Mouse (Mus musculus): ENCODE measurements around the gene Hist1h2bb. TPM values are rescaled to one million over a fixed set of nuclear protein-coding genes. Genes with fewer than 3 reads are reported as not detected.

Gene Hist1h2bb
- polyA plus RNA-seq, 1 experiment, result not detected

GRCm38 (mm10) chr13:23724239-23724638 lies 22.3 kb upstream of the Hist1h2bb start:
- 89% methylated on average over 4 of the region's 4 CpGs for whole genome bisulfite sequencing

DNA sequence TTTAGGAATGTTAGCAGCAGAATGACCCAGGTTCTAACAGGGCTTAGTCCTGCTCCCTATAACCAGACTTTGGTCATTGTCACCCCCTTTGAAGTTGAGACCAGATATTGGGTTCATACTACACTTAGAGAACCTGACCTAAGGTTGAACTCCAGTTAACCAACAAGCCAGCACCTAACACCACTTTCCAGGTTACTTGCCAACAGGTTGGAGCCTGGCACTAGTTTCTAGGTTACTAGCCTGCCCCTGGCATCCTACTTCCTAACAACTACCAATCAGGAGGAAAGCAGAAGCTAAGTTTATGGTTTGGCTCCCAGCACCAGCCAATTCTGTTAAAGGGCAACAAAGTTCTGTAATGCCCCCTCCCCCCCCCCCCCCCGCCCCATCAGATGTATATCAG lies 21.3 kb upstream of the Hist1h2bb start:
- 59% methylated on average over 1 of the region's 1 CpGs for WGBS
- no peak overlapping the region for H3K27ac ChIP-seq (ENCODE audit: insufficient read depth, low read depth, low read length)
- H3K4me1 ChIP-seq (ENCODE audit: control insufficient read depth, insufficient read depth, low read length), result no peaks in the 10 kb centered on the region
- no peak overlapping the region for H3K4me3 ChIP-seq (ENCODE audit: insufficient read depth, low read depth, low read length)
- TF ChIP-seq POLR2A (IDR thresholded peaks at IDR 0.05; ENCODE audit: insufficient read depth, low read depth, low read length), result no peak

More at GRCm38 (mm10) chr13:23724239-23724638, 22.3 kb upstream of the Hist1h2bb start:
- no peak for TF ChIP-seq POLR2A (IDR thresholded peaks at IDR 0.05; ENCODE audit: insufficient read depth, low read depth, low read length)
- no peak for TF ChIP-seq CTCF (IDR thresholded peaks at IDR 0.05; ENCODE audit: insufficient read depth, low read depth, low read length)
- Histone ChIP-seq H3K4me1 (ENCODE audit: control insufficient read depth, insufficient read depth, low read length) (no peaks in the 10 kb centered on the region), H3K27ac (ENCODE audit: insufficient read depth, low read depth, low read length) (no peak overlapping the region), H3K4me3 (ENCODE audit: insufficient read depth, low read depth, low read length) (no peak overlapping the region)

DNA sequence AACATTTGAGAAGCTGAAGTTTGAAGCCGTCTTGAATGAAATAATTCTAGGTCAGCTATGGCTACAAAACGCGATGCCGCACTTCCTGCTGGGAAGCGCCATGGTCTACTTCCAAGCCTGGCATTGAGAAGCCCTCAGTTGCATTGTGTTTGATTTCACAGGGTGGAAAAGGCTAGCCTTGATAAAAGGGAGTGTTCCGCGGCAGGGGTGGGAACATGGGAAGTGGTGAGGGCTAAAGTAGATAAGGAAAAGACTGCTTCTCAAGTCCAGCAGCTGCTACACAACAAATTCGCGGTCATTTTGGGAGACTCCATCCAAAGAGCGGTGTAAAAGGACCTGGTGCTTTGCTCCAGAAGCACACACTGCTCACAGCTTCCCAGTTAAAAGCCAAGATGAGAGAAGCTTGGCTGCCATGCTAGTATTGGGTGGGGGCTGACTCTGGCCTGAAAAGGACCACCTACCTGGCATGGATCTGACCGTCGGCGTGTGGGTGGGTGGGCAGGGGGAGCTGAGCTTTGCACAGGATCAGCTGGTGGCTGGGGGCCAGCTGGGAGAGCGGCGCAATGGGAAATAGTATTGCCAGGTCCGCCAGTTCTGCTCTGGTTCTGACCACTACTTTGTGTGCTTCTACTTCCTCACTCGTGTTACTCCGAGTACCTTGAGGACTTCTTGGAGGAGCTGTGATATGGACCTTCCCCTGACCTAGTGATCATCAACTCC lies 17.9 kb upstream of the Hist1h2bb start:
- H3K4me3 ChIP-seq (ENCODE audit: insufficient read depth, low read depth, low read length), result no peak overlapping the region
- TF ChIP-seq CTCF (IDR thresholded peaks at IDR 0.05; ENCODE audit: insufficient read depth, low read depth, low read length) (no peak), POLR2A (IDR thresholded peaks at IDR 0.05; ENCODE audit: insufficient read depth, low read depth, low read length) (no peak)
- H3K4me1 ChIP-seq (ENCODE audit: control insufficient read depth, insufficient read depth, low read length), result no peaks in the 10 kb centered on the region
- H3K27ac ChIP-seq (ENCODE audit: insufficient read depth, low read depth, low read length), result no peak overlapping the region
- WGBS, result 83% methylated on average over 18 of the region's 18 CpGs

- no peak for TF ChIP-seq POLR2A (IDR thresholded peaks at IDR 0.05; ENCODE audit: insufficient read depth, low read depth, low read length)
- TF ChIP-seq CTCF (IDR thresholded peaks at IDR 0.05; ENCODE audit: insufficient read depth, low read depth, low read length), result no peak
- Histone ChIP-seq H3K27ac (ENCODE audit: insufficient read depth, low read depth, low read length) (no peak overlapping the region), H3K4me1 (ENCODE audit: control insufficient read depth, insufficient read depth, low read length) (no peaks in the 10 kb centered on the region), H3K4me3 (ENCODE audit: insufficient read depth, low read depth, low read length) (no peak overlapping the region)
- WGBS, result 71% methylated on average over 9 of the region's 9 CpGs
These were observed 17.4 kb upstream of the Hist1h2bb start for GRCm38 (mm10) chr13:23729192-23729525.

DNA sequence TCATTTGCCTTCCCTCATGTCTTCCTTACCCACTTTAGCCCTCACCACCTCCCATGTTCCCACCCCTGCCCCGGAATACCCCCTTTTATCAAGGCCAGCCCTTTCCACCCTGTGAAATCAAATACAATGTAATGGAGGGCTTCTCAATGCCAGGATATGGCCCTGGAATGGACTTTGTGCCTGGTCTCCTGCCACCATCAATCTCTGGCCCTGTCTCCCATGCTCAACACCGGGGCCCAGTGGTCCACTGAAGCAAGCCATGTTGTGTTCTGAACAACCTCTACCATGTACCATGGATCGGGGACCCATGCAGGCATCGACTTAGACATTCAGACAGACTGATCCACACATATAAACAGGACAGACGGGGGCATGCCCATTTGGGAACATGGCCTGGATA lies 16.8 kb upstream of the Hist1h2bb start:
- WGBS, result 95% methylated on average over 5 of the region's 5 CpGs
- H3K4me3 ChIP-seq (ENCODE audit: insufficient read depth, low read depth, low read length), result no peak overlapping the region
- no peak overlapping the region for H3K27ac ChIP-seq (ENCODE audit: insufficient read depth, low read depth, low read length)
- TF ChIP-seq CTCF (IDR thresholded peaks at IDR 0.05; ENCODE audit: insufficient read depth, low read depth, low read length) (no peak), POLR2A (IDR thresholded peaks at IDR 0.05; ENCODE audit: insufficient read depth, low read depth, low read length) (no peak)
- H3K4me1 ChIP-seq (ENCODE audit: control insufficient read depth, insufficient read depth, low read length), result no peaks in the 10 kb centered on the region

- WGBS, result 57% methylated on average over 8 of the region's 8 CpGs
- no peak overlapping the region for H3K27ac ChIP-seq (ENCODE audit: insufficient read depth, low read depth, low read length)
- no peak overlapping the region for H3K4me3 ChIP-seq (ENCODE audit: insufficient read depth, low read depth, low read length)
- no peaks in the 10 kb centered on the region for H3K4me1 ChIP-seq (ENCODE audit: control insufficient read depth, insufficient read depth, low read length)
- TF ChIP-seq CTCF (IDR thresholded peaks at IDR 0.05; ENCODE audit: insufficient read depth, low read depth, low read length) (no peak), POLR2A (IDR thresholded peaks at IDR 0.05; ENCODE audit: insufficient read depth, low read depth, low read length) (no peak)
These were observed 16.1 kb upstream of the Hist1h2bb start for GRCm38 (mm10) chr13:23730479-23730878.

DNA sequence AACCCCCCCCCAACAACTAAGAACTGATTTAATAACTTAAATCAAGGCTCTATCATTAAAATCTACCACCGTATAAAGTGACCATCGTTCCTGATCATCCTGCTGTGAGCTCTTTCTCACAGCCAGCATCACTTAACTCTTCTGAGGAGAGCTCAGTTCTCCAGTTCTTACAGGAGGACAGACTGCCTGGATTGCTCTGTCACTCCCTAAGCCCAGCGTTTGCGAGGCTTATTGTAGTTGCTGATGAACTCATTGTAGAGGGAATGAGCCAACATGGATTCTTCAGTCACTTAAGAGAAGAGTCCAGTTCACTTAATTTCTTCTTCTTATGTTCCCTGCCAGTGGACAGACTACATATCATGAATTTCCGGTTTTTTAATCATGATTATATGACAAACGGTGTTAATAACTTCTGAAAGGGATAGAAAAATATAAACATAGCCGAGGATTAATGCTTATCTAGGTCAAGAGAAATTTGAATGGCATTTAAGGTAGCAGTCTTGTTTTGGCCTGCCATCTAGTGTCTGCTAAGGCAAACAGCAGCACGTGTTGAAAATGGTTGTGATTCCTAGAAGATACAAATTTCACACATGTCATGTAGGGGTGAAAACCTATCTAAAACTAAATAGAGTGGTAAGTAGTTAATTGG lies 14.3 kb upstream of the Hist1h2bb start:
- Histone ChIP-seq H3K4me1 (ENCODE audit: control insufficient read depth, insufficient read depth, low read length) (no peaks in the 10 kb centered on the region), H3K27ac (ENCODE audit: insufficient read depth, low read depth, low read length) (no peak overlapping the region), H3K4me3 (ENCODE audit: insufficient read depth, low read depth, low read length) (no peak overlapping the region)
- 20% methylated on average over 8 of the region's 8 CpGs for WGBS
- TF ChIP-seq CTCF (IDR thresholded peaks at IDR 0.05; ENCODE audit: insufficient read depth, low read depth, low read length) (no peak), POLR2A (IDR thresholded peaks at IDR 0.05; ENCODE audit: insufficient read depth, low read depth, low read length) (no peak)

DNA sequence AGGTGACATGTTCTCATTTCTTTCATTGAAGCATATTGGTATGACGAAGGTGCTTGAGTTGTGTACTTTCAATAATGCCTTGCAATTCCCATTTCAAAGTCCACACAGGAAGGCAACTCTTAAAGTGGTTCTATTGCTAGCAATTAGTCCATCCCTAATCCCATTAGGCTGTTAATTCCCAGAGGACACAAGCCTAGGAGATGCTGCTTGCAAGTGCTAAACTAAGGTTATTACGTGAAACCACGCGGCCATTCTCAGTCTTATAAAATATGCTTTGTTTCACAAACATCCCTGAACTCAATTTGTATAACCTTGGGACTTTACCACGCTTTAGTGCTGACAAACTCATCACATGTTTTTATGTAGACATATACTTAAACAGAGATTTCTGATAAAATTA lies 9.4 kb upstream of the Hist1h2bb start:
- 91% methylated on average over 5 of the region's 5 CpGs for WGBS
- no peak overlapping the region for H3K27ac ChIP-seq (ENCODE audit: insufficient read depth, low read depth, low read length)
- no peak overlapping the region for H3K4me3 ChIP-seq (ENCODE audit: insufficient read depth, low read depth, low read length)
- H3K4me1 ChIP-seq (ENCODE audit: control insufficient read depth, insufficient read depth, low read length), result no peaks in the 10 kb centered on the region
- TF ChIP-seq CTCF (IDR thresholded peaks at IDR 0.05; ENCODE audit: insufficient read depth, low read depth, low read length) (no peak), POLR2A (IDR thresholded peaks at IDR 0.05; ENCODE audit: insufficient read depth, low read depth, low read length) (no peak)

DNA sequence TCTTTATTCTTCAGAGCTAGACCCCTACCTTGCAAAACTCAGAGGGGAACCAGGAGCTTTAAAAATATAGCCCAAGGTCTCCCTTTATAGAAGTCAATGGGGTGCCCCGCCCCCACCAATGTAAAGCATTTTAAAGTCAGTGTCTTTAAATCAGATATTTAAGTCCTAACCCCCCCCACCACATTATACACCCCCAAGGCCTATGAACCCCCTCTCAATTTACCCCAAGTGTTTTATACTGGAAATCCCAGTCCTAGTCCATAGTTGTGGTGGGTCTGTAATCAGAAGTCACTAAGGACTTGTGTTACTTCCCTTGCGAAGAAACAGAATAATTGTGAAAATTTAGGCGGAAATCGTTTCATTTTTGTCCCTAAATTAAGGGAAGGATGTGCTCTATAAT lies 8.5 kb upstream of the Hist1h2bb start:
- Histone ChIP-seq H3K27ac (ENCODE audit: insufficient read depth, low read depth, low read length) (peak overlapping the region; percentile 91), H3K4me3 (ENCODE audit: insufficient read depth, low read depth, low read length) (no peak overlapping the region), H3K4me1 (ENCODE audit: control insufficient read depth, insufficient read depth, low read length) (no peaks in the 10 kb centered on the region)
- TF ChIP-seq POLR2A (IDR thresholded peaks at IDR 0.05; ENCODE audit: insufficient read depth, low read depth, low read length), result no peak
- TF ChIP-seq CTCF (IDR thresholded peaks at IDR 0.05; ENCODE audit: insufficient read depth, low read depth, low read length), result no peak
- 21% methylated on average over 4 of the region's 4 CpGs for WGBS

Data from olfactory bulb, adult 2 months (tissue).